Mouse (Mus musculus): ENCODE data around the gene Rcbtb2.

- TF ChIP-seq CTCF (IDR thresholded peaks at IDR 0.05; ENCODE audit: low read depth) (no peak), EP300 (IDR thresholded peaks at IDR 0.05; ENCODE audit: low read depth) (no peak)
These were observed 30.0 kb upstream of the Rcbtb2 start for GRCm38 (mm10) chr14:73092871-73093270.

Measured in heart, postnatal 0 days (tissue).